Mouse (Mus musculus): ENCODE results near the gene Fer.

GRCm38 (mm10) chr17:63831550-63831949 is 31.3 kb upstream of the Fer start:
- TF ChIP-seq POLR2A (IDR thresholded peaks at IDR 0.05; ENCODE audit: low read depth, low read length), result no peak
- no peak for TF ChIP-seq CTCF (conservative IDR thresholded peaks at IDR 0.05; ENCODE audit: insufficient read depth, insufficient read length, low read depth, low read length)

All from kidney, adult 2 months (tissue).